Mouse (Mus musculus) spleen, adult 12 weeks (tissue): Measurements from ENCODE around the gene Rita1.

Experiments used
- DNase-seq: peaks from one replicate; pipeline ENCODE4 v3.0.0; 2022; ENCODE audit warnings: low spot score

The Rita1 gene

DNA sequence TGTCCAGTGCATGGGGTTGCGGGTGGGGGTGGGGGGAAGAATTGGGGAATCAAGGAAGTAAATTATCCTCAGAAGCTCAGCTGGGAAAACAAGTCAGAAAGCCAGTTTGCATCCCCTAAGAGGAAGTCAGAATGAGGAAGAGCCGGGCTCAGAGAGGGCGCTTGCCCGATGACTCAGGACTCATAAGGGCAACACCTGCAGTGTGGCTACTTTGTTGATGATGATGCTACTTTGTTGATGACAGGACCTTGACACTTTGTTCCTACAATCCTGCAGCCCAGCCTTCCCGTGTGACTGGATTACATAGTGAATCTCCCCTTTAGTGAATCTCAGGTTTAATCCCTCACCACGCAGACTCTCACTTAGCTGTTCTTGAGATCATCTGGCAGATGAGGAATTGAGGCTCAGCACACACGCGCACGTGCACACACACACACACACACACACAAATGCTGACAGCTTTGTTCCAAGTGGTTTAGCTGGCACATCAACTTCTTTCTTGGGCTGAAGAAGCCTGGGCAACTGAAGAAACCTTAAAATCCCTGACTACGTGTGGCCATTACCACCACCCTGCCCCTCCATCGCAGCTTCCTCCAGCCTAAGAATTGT lies 42.0 kb downstream of the Rita1 start:
- DNase-seq = no peak

- no peak for DNase-seq
These were observed 42.6 kb downstream of the Rita1 start for GRCm38 (mm10) chr5:120569791-120570190.

- no peak for DNase-seq
These were observed 43.4 kb downstream of the Rita1 start for GRCm38 (mm10) chr5:120568964-120569363.

- no peak for DNase-seq
These were observed 44.0 kb downstream of the Rita1 start for GRCm38 (mm10) chr5:120568336-120568768.

DNA sequence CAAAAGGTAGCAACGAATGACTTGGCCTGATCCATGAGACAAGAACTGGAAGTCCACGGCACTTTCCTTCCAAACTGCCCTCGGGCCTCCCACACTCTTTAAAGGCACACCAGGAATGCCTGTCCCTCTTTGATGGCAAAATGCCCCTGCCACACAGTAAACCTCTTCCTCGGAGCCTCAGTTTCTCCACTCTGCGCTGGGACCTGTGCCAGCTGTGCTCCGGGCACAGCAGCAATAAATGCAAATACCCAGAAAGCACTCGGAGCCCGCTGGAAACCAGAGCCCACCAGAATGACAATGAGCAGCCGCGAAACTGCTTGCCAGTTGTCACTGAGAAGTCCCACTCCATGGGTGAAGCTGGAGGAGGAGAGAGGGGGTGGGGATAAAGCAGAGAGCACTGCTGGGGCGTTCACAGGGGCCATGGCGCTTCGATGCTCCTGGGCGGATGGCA lies 44.6 kb downstream of the Rita1 start:
- DNase-seq = no peak

GRCm38 (mm10) chr5:120567253-120567701 lies 45.1 kb downstream of the Rita1 start:
- no peak for DNase-seq

DNA sequence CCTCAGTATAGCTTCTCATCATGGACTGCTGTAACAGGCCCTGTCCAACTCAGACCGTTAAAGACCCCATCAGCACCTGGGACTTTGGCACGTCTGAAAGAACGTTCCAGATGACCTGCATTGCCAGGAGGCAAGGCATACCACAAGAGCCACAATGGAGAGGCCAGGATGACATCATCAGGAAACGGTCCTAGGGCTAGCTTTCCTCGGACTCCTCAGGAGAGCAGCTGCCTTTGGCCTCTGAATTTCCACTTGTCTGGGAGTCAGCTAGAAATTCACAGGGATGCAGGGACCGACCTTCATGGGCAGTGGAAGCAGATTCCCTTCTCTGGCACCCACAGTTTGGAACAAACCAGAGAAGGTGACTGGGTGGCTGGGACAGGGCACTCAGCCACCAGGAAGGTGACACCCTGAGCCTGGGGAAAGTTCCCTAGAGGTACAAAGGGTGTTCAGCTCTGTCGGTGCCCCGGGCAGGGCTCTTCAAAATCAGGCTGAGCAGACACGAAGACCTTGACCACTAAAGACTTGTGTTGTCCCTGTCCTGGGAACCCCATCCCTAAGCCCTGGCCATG lies 45.6 kb downstream of the Rita1 start:
- no peak for DNase-seq

DNA sequence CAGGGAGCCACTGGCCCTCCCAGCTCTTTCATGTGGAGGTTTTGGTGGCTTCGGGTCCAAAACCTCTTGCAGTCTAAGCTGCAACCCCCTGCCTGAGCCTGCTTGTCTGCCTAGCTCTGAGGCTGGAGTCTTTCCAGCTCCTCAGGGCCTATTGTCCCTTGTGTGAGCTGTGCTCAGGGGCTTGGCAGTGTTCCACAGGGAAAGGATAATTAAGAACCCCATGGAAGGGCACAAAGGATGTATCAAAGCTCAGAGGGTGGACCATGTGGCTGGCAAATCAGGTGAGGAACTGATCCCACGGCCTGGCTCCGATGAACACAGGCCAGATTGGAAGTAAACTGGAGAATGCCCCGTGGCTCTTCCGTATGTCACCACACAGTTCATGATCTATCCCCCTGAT lies 46.3 kb downstream of the Rita1 start:
- DNase-seq = no peak

DNA sequence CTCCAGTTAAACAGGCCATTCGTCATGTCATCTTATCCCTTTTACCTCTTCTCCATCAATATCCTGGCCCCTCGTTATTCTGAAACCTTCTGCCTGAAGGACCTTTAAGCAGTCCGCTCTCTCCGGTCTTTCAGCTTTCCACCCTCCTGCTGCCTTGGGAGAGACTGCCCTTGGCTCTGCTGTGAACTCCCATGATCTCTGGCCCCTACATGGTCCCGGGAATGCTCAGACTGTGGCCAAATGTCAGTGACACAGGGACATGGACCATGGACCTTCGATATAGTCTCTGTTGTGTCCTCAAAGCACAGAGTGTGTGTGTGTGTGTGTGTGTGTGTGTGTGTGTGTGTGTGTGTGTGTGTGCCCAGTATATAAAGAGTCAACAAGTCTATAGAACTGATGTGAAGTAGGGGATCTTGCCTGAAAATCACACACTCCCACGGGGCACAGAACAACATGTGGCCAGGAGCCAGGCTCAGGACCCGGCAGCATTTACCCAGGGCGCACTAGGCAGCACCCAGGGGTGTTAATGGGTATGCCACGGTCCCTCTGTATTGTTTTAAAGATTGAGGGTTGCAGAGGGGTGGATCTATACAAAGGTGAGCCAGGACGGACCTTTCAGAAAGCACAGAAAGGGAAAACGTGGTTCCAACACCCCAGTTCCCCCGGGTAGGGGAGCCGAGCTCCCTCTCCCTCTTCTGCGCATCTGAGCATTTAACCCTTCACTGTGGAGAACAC lies 47.1 kb downstream of the Rita1 start:
- no peak for DNase-seq

- no peak for DNase-seq
These were observed 48.5 kb downstream of the Rita1 start for GRCm38 (mm10) chr5:120563914-120564311.

DNA sequence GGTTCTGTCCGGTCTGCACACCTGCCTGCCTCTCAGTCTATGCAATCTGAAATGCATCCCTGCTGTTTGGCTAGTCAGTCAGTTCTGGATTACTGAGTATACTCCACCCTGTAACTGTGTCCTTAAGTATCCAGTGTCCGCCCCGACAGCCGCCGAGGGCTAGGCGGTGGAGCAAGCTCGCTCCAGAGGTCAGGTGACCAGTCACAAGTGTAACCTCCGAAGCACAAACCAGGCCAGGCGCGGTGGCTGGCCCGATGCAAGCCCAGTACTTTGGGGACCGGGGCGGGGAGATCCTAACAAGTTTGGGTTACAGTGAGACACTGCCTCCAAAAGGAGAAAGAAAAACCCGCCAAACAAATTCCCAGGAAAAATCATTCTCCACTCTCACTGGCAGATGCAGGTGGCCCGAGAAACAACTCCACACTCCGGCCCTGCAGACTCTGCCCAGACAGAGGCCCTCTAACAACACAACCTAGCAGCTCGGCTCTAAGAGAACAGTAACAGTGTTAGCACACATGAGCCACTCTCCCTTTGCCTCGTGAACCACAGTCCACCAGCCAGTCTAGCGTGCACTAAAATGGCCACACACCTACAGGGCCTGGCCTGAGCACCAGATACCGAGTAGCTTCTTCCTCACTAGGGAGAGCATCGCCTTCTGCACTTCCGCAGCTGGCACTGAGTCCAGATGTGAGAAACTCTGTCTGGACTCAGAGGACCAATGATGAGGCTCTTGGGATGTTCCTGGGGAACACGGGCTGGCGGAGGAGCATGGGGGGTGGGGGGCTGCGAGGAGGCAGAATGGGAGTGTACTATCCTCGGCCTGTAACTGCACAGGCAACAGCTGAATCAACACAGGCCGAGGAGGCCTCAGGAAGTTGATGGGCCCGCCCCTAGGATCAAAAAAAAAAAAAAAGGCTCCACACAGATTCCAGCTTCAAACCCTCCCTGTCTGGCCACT lies 49.2 kb downstream of the Rita1 start:
- no peak for DNase-seq

- no peak for DNase-seq
These were observed 51.6 kb downstream of the Rita1 start for GRCm38 (mm10) chr5:120560616-120561311.

GRCm38 (mm10) chr5:120560129-120560615 lies 52.2 kb downstream of the Rita1 start:
- no peak for DNase-seq

- peak; percentile 18 for DNase-seq
These were observed 53.6 kb downstream of the Rita1 start for GRCm38 (mm10) chr5:120558762-120559161.

DNA sequence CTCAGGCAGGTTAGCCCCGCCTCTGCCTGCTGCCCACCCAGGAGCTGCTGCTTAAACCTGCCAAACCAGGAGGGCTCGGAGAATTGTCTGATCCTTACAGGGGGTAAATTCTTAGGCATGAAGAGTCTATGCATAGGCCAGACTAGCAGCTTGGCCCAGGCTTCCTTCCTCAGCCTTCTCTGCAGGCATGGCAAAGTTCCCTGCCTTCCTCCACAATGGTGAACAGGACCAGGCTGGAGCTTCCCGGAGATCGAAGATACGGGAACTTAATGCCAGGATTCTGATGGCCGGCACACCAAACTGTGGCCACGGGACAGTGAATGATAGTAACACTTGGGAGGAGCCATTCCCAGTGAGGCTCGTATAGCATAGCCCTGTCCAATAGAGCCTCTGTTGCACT lies 54.3 kb downstream of the Rita1 start:
- no peak for DNase-seq

DNA sequence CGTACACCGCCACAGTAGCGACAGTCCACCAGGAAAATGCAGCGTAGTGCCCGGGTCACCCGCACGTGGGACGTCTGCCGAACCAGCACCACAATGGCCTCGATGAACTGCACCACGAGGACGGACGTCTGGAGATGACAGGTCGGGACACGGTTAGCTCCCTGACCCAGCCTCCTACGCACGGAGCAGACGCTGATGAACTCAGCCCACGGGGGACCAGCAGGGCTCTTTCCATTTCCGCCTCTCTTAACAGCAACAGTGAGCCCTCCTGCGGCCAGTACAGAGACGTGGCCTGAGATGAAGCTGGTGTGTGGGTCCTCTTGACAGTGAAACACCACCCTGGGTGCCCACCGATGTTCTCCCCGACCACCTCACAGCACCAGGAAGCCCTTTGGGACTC lies 56.5 kb downstream of the Rita1 start:
- no peak for DNase-seq

DNA sequence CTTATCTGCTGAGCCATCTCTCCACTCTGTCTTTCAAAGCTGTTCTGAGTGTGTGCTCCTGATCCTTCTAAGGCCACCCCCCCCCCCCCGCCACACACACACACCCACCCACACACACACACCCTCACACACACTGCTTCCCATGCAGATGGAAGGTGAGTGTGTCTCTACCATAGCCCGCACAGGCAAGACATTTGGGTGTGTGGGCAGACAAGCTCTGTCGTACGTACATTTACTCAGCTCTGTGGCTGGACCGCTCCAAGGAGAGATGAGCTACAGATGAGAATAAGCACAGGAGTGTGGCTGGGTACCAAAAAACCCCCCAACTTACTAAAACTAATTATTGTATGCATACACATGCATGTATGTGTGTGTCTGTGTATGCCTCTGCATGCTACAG lies 61.7 kb downstream of the Rita1 start:
- DNase-seq = no peak

GRCm38 (mm10) chr5:120550137-120550536 lies 62.3 kb downstream of the Rita1 start:
- DNase-seq = no peak

DNA sequence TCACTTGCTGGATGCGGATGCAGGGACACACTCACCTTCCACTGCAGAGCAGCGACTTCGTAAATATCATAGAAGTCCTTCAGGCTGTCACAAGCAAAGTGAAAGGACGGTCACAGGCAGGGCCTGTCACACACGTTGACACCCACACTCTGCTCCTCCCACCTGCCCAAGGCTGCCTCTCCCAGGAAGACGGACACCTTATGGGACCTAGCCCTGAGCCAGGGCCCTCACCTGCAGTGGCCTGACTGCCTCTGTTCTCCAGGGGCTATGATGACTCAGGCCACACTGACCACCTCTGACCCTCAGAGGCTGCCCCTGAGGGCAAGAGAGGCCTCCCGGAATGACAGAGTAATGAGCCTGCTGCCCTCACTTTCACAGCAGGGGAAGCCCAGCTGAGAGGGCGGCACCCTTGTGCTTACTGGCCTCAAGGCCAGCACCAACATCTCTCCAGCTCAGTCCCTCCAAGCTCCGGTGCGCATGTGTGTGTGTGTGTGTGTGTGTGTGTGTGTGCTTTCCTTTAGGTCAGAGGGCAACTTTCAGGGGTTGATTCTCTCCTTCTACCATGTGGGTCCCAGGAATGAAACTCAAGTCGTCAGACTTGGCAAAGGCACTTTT lies 64.0 kb downstream of the Rita1 start:
- DNase-seq = no peak
